Mouse (Mus musculus) neural tube, embryonic 15.5 days (tissue): ENCODE results near the gene Ralgapa1. TPM values are rescaled to one million over a fixed set of nuclear protein-coding genes. Genes with fewer than 3 reads are reported as not detected.
"Not testable (repeated sequence)": the region's sequence is repeated elsewhere in the genome, so short reads cannot be mapped to it uniquely, and the experiment has no call there.

ENCODE experiments used
- ATAC-seq: fragments of 200-750 bp; cut with Nextera tagmentation; 2 replicates; pipeline ENCODE4 v1.8.0; 2017; ENCODE audit warnings: mild to moderate bottlenecking, moderate TSS enrichment, moderate library complexity; ENCODE audit not compliant: low FRiP score
- H3K27ac ChIP-seq: fragments of 300-500 bp; sonication (generic); replicated peaks from 2 replicates; pipeline ENCODE4 v1.5.1; 2015; ENCODE audit warnings: mild to moderate bottlenecking, inconsistent platforms
- H3K27me3 ChIP-seq: fragments of 300-500 bp; sonication (generic); replicated peaks from 2 replicates; pipeline ENCODE4 v1.6.1; 2015; ENCODE audit warnings: inconsistent platforms
- H3K36me3 ChIP-seq: fragments of 300-500 bp; sonication (generic); 2 replicates; pipeline ENCODE4 v1.6.1; 2015; ENCODE audit warnings: inconsistent platforms
- H3K4me1 ChIP-seq: fragments of 300-500 bp; sonication (generic); 2 replicates; pipeline ENCODE4 v1.6.1; 2015; ENCODE audit warnings: inconsistent platforms
- H3K4me2 ChIP-seq: fragments of 300-500 bp; sonication (generic); 2 replicates; pipeline ENCODE4 v1.6.1; 2015; ENCODE audit warnings: inconsistent platforms, mild to moderate bottlenecking, moderate library complexity
- H3K4me3 ChIP-seq: fragments of 300-500 bp; sonication (generic); replicated peaks from 2 replicates; pipeline ENCODE4 v1.5.1; 2015; ENCODE audit warnings: mild to moderate bottlenecking, inconsistent platforms
- H3K9ac ChIP-seq: fragments of 300-500 bp; sonication (generic); replicated peaks from 2 replicates; pipeline ENCODE4 v1.6.1; 2015; ENCODE audit warnings: mild to moderate bottlenecking, inconsistent platforms
- H3K9me3 ChIP-seq: fragments of 300-500 bp; sonication (generic); replicated peaks from 2 replicates; pipeline ENCODE4 v1.6.1; 2016; ENCODE audit warnings: inconsistent platforms
- WGBS: fragments of 180-500 bp; shearing (Covaris S2); methylation state at CpG from one replicate; pipeline ENCODE4 v1.1.7; 2015; ENCODE audit warnings: mixed read lengths; 5-methylcytosine and 5-hydroxymethylcytosine counted together
- microRNA-seq: library from miRNA; unstranded; fragments of <30 nt; microRNA quantifications from one replicate; pipeline ENCODE4, GENCODE M21; 2017
- polyA plus RNA-seq: library from polyadenylated mRNA; unstranded; fragments of >200 nt; fragmentation: Nextera tagmentation; extraction: Ambion mirVana; gene quantifications from 2 replicates; pipeline ENCODE4 v1.2.1, GENCODE M21; 2015

Gene Ralgapa1
- polyA plus RNA-seq, 1 experiment from 2014 or later, result 25.4 TPM

GRCm38 (mm10) chr12:55560025-55560690, 260.8 kb downstream of the Ralgapa1 start:
- peak overlapping the region; percentile 50 for H3K4me2 ChIP-seq
- no peak overlapping the region for H3K27ac ChIP-seq
- no peaks in the 10 kb centered on the region for H3K9me3 ChIP-seq
- H3K36me3 ChIP-seq, result no peaks in the 10 kb centered on the region
- peaks cover 5% of the 10 kb centered on the region; the same call in 1 of the 2 replicates for H3K4me1 ChIP-seq
- H3K4me3 ChIP-seq, result peak overlapping the region; percentile 17
- H3K27me3 ChIP-seq, result no peaks in the 10 kb centered on the region
- 16% methylated on average over 19 of the region's 19 CpGs for WGBS
- H3K9ac ChIP-seq, result 0 out of 2 replicates have a peak overlapping the region, but pooled peaks have one; percentile 14
- no peak for ATAC-seq

DNA sequence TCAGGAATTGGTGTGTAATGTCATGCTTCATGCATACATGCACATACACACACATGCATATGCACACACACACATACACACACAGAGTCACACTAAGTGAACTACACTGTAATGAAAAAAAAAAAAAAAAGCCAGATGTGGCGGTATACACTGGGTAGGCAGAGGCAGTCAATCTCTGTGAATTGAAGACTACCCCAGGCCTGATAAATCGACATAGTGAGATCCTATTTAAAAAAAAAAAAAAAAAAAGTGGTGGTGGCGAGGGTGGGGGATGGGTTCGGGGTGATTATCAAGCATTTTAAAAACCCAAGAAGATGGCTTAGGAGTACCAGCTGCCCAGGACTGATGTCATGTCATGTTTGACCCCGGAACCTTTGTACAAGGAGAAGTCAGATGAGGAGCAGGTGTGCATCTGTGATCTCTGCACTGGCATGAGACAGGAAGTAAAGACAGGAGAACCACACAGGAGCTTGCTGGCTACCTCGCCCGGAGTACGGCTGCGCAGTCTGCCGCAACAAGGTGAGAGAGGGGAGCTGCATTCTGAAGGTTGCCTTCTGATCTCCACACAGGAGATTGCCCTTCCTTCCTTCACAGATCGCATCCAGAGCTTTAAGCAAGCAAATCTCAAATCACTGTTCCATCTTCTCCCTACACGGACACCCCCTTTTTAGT, 261.6 kb downstream of the Ralgapa1 start:
- Histone ChIP-seq H3K9me3 (no peaks in the 10 kb centered on the region), H3K9ac (no peak overlapping the region), H3K4me3 (no peak overlapping the region), H3K4me1 (peaks cover 5% of the 10 kb centered on the region; the same call in 1 of the 2 replicates), H3K36me3 (no peaks in the 10 kb centered on the region), H3K27me3 (no peaks in the 10 kb centered on the region), H3K27ac (no peak overlapping the region), H3K4me2 (no peak overlapping the region)
- ATAC-seq, result no peak
- WGBS, result 91% methylated on average over 12 of the region's 12 CpGs

DNA sequence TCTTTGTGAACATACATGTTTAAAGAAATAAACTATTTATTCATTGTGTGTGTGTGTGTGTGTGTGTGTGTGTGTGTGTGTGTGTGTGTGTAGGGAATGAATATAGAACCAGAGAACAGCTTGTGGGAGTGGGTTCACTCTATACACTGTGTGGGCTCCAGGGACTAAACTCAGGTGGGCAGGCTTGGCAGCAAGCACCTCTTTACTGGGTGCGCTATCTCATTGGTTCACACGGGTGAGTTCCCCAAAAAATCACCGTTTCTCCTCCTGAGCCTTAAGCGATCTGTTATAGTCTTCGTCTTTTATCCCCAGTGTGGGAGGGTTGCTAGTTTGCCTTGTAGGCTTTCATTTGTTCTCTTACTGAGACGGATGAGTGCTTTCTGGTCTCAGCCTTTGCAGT, 263.1 kb downstream of the Ralgapa1 start:
- no peak for ATAC-seq
- 78% methylated on average over 6 of the region's 6 CpGs for WGBS
- H3K4me2 ChIP-seq, result no peak overlapping the region
- H3K4me3 ChIP-seq, result no peak overlapping the region
- H3K36me3 ChIP-seq, result no peaks in the 10 kb centered on the region
- peaks cover 5% of the 10 kb centered on the region; the same call in 1 of the 2 replicates for H3K4me1 ChIP-seq
- no peaks in the 10 kb centered on the region for H3K27me3 ChIP-seq
- no peak overlapping the region for H3K9ac ChIP-seq
- H3K9me3 ChIP-seq, result no peaks in the 10 kb centered on the region
- no peak overlapping the region for H3K27ac ChIP-seq

GRCm38 (mm10) chr12:55554901-55555300, 266.1 kb downstream of the Ralgapa1 start:
- H3K4me1 ChIP-seq, H3K27ac ChIP-seq, ATAC-seq, H3K4me3 ChIP-seq, H3K9me3 ChIP-seq, H3K4me2 ChIP-seq, H3K9ac ChIP-seq, H3K27me3 ChIP-seq, H3K36me3 ChIP-seq: not testable (repeated sequence)
- 75% methylated on average over 6 of the region's 6 CpGs for WGBS

Small RNA genes lying within 50 kb of the gene (microRNA-seq; reads per million reads assigned to microRNA genes)
- 1.2 reads per million for gene Gm23394

Other genes with a start within 250 kb of the Ralgapa1 start
- 0.45 and 1.1 TPM in 2 replicates for gene Insm2, start 221.7 kb downstream of the Ralgapa1 start, polyA plus RNA-seq
- gene Brms1l, start 15.2 kb upstream of the Ralgapa1 start, polyA plus RNA-seq, result 52.3 and 53.9 TPM in 2 replicates